Mouse (Mus musculus): ENCODE results near the gene Ick. TPM values are rescaled to one million over a fixed set of nuclear protein-coding genes. Genes with fewer than 3 reads are reported as not detected.

Ick gene
- polyA plus RNA-seq, 1 experiment, result 8.4 TPM

DNA sequence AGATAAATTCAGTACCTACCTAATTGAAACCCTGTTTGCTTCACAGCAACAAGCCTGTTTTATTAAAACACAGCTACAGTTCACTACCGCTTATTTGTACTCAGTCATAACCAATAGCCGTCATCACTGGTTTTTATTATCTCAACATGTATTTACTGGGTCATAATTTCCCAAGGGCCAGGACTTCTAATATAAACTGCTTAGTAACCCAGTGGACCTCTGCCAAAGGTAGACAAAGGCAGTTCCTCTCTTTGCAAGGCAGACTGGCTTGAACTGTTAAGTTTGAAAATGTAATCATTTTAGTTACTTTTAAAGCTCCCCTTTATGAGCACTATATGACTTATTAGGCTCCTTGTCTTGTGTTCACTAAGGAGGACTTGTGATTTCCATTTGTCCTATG lies 2.5 kb downstream of the Ick start:
- Histone ChIP-seq H3K36me3 (ENCODE audit: control insufficient read depth, insufficient read depth, low read length) (no peaks in the 10 kb centered on the region), H3K27ac (ENCODE audit: control insufficient read depth, insufficient read depth, low read depth, low read length) (no peak overlapping the region), H3K4me3 (ENCODE audit: control insufficient read depth, low read depth, low read length) (no peak overlapping the region), H3K4me1 (ENCODE audit: control insufficient read depth, insufficient read depth, low read length) (peaks cover 8% of the 10 kb centered on the region), H3K27me3 (ENCODE audit: control insufficient read depth, insufficient read depth, low read length) (no peaks in the 10 kb centered on the region)
- TF ChIP-seq POLR2A (IDR thresholded peaks at IDR 0.05; ENCODE audit: control insufficient read depth, low read depth, low read length) (no peak), CTCF (IDR thresholded peaks at IDR 0.05; ENCODE audit: control insufficient read depth, insufficient read depth, insufficient replicate concordance, low read depth, low read length) (no peak)

DNA sequence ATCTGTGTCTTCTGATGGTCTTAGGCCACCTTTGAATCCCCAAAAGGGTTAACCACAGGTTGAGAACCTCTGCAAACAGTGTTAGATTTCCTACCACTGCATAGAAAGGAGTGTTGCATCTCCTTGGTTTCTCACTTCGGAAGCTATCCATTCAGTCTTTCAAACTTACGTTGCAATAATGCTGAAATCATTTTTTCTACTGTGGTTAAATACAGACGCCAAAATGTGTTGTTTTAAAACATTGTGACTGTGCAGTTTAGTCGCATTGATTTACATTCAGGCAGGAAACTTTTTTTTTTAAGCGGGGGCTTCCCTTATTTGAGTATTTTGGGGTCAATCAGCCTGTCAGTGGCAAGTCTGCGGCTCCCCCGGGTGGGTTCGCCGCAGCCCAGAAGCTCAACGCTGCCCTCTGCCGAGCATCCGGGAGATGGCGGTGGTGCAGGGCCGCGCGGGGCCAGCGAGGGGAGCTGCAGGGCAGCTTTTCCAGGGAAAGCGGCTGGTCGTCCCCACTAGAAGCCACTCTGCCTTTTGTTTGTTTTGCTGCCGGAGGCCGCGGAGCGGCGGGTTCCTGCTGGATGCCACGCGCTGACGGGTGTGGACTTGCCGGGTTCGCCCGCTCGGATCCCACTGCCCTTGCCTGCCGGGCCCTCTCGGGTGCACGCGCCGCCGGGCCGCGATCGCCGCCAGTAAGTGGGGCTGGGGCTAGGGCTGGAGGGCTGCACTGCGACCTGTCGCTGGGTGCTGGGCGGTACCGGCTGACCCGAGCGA lies 4.0 kb downstream of the Ick start:
- Histone ChIP-seq H3K4me1 (ENCODE audit: control insufficient read depth, insufficient read depth, low read length) (peaks cover 2% of the 10 kb centered on the region), H3K27ac (ENCODE audit: control insufficient read depth, insufficient read depth, low read depth, low read length) (peak overlapping the region; percentile 64), H3K27me3 (ENCODE audit: control insufficient read depth, insufficient read depth, low read length) (no peaks in the 10 kb centered on the region), H3K4me3 (ENCODE audit: control insufficient read depth, low read depth, low read length) (peak overlapping the region; percentile 93), H3K36me3 (ENCODE audit: control insufficient read depth, insufficient read depth, low read length) (no peaks in the 10 kb centered on the region)
- no peak for TF ChIP-seq POLR2A (IDR thresholded peaks at IDR 0.05; ENCODE audit: control insufficient read depth, low read depth, low read length)
- peak; percentile 76 for TF ChIP-seq CTCF (IDR thresholded peaks at IDR 0.05; ENCODE audit: control insufficient read depth, insufficient read depth, insufficient replicate concordance, low read depth, low read length)

DNA sequence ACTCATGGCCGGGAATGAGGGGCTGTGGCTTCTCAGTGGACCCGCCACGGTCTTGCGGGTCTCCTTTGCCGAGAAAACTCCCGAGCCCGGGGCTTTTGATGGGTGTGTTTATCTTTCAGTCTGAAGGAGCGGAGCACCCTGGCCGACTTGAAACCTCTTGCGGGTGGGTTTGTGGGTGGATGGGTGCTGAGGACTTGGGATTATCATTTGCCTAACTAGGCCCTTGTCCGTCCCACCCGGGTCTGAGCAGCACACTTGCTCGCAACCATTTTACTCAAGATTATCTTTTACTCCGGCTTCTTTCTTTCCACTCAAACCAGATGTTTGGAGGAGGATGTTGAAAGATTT lies 4.5 kb downstream of the Ick start:
- no peaks in the 10 kb centered on the region for H3K36me3 ChIP-seq (ENCODE audit: control insufficient read depth, insufficient read depth, low read length)
- TF ChIP-seq POLR2A (IDR thresholded peaks at IDR 0.05; ENCODE audit: control insufficient read depth, low read depth, low read length) (no peak), CTCF (IDR thresholded peaks at IDR 0.05; ENCODE audit: control insufficient read depth, insufficient read depth, insufficient replicate concordance, low read depth, low read length) (no peak)
- peak overlapping the region; percentile 64 for H3K27ac ChIP-seq (ENCODE audit: control insufficient read depth, insufficient read depth, low read depth, low read length)

DNA sequence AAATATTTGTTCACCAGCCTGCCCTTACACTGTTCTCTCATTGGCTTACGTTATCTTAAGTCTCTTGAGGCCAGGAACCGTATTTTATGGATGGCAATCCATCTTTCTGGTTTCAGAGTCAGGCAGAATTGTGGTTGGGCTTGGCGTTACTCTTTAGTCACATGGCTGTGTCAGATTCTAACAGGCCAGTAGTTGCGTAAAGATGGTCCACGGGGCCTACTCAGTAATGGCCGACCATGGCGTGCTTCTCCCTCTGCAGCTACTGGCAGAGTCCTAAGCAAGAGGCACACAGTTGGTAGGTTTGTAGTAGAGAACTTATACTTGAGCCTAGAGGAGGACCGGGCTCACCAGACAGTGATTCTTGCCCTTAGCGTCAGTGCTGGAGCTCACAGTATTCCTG lies 6.8 kb downstream of the Ick start:
- no peak overlapping the region; the same call in none of the 2 replicates for H3K27ac ChIP-seq (ENCODE audit: control insufficient read depth, insufficient read depth, low read depth, low read length)
- H3K4me3 ChIP-seq (ENCODE audit: control insufficient read depth, low read depth, low read length), result no peak overlapping the region
- TF ChIP-seq CTCF (IDR thresholded peaks at IDR 0.05; ENCODE audit: control insufficient read depth, insufficient read depth, insufficient replicate concordance, low read depth, low read length), result no peak
- no peak for TF ChIP-seq POLR2A (IDR thresholded peaks at IDR 0.05; ENCODE audit: control insufficient read depth, low read depth, low read length)
- H3K4me1 ChIP-seq (ENCODE audit: control insufficient read depth, insufficient read depth, low read length), result peaks cover 2% of the 10 kb centered on the region
- no peaks in the 10 kb centered on the region for H3K36me3 ChIP-seq (ENCODE audit: control insufficient read depth, insufficient read depth, low read length)
- no peaks in the 10 kb centered on the region for H3K27me3 ChIP-seq (ENCODE audit: control insufficient read depth, insufficient read depth, low read length)

More for the DNA sequence above, 4.5 kb downstream of the Ick start:
- Histone ChIP-seq H3K4me3 (ENCODE audit: control insufficient read depth, low read depth, low read length) (peak overlapping the region; percentile 93), H3K4me1 (ENCODE audit: control insufficient read depth, insufficient read depth, low read length) (peaks cover 2% of the 10 kb centered on the region), H3K27me3 (ENCODE audit: control insufficient read depth, insufficient read depth, low read length) (no peaks in the 10 kb centered on the region)

DNA sequence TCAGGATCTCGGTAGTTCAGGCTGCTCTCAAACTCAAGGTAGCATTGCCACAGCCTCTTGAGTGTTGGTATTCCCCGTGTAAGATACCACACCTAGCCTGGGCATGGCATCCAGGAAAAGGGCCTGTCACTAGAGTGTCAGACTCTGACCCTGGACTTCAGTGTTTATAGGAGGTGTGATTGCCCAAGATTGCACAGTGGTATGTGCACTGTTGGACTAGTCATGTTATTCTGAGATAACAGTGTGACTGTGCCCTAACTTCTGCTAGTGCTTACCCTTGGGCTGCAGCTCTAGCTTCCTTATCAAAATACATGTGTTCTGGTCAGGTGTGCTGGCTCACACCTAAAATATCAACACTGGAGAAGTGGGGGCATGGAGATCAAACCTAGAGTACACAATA lies 8.7 kb downstream of the Ick start:
- Histone ChIP-seq H3K4me1 (ENCODE audit: control insufficient read depth, insufficient read depth, low read length) (peaks cover 2% of the 10 kb centered on the region), H3K4me3 (ENCODE audit: control insufficient read depth, low read depth, low read length) (no peak overlapping the region), H3K27me3 (ENCODE audit: control insufficient read depth, insufficient read depth, low read length) (no peaks in the 10 kb centered on the region), H3K27ac (ENCODE audit: control insufficient read depth, insufficient read depth, low read depth, low read length) (no peak overlapping the region), H3K36me3 (ENCODE audit: control insufficient read depth, insufficient read depth, low read length) (no peaks in the 10 kb centered on the region)
- TF ChIP-seq POLR2A (IDR thresholded peaks at IDR 0.05; ENCODE audit: control insufficient read depth, low read depth, low read length) (no peak), CTCF (IDR thresholded peaks at IDR 0.05; ENCODE audit: control insufficient read depth, insufficient read depth, insufficient replicate concordance, low read depth, low read length) (no peak)

DNA sequence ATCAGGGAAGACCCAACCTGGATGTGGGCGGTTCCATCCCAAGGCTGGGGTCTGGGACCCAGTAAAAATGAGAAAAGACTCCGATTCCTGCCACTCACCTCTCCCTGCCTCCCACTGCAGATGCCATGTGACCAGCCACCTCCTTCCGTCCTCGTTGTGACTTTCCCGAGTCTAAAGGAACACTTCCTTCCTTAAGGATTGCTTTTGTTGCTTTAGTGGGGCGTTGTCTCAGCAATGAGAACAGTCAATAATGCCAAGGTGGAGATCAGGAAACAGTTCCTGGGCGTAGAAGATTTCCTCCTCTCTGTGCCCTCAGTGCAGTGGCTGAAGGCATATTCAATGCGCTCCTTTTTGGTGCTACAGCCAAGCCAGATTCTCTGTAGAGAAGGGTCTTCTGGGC lies 12.4 kb downstream of the Ick start:
- Histone ChIP-seq H3K27ac (ENCODE audit: control insufficient read depth, insufficient read depth, low read depth, low read length) (0 out of 2 replicates have a peak overlapping the region, but pooled peaks have one; percentile 29), H3K4me1 (ENCODE audit: control insufficient read depth, insufficient read depth, low read length) (no peaks in the 10 kb centered on the region), H3K27me3 (ENCODE audit: control insufficient read depth, insufficient read depth, low read length) (no peaks in the 10 kb centered on the region), H3K36me3 (ENCODE audit: control insufficient read depth, insufficient read depth, low read length) (no peaks in the 10 kb centered on the region), H3K4me3 (ENCODE audit: control insufficient read depth, low read depth, low read length) (no peak overlapping the region)
- TF ChIP-seq CTCF (IDR thresholded peaks at IDR 0.05; ENCODE audit: control insufficient read depth, insufficient read depth, insufficient replicate concordance, low read depth, low read length) (no peak), POLR2A (IDR thresholded peaks at IDR 0.05; ENCODE audit: control insufficient read depth, low read depth, low read length) (no peak)

DNA sequence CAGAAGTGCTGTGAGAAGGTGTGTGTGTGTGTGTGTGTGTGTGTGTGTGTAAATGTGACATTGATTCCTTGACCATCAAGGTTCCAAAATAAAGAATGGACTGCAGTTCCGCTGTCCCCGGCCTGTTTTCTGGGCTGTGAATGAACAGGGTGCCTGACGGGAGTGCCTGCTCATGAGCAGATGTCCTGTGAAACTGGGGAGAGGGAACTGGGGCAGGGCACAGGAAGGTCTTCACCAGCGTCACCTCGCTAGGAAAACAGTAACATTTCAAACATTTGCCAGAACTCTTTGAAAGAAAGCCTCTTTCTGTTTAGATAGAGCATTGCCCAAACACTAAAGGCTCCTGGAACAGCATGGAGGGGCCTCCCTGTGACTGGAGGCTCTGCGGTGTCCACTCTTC lies 13.0 kb downstream of the Ick start:
- Histone ChIP-seq H3K36me3 (ENCODE audit: control insufficient read depth, insufficient read depth, low read length) (no peaks in the 10 kb centered on the region), H3K27me3 (ENCODE audit: control insufficient read depth, insufficient read depth, low read length) (no peaks in the 10 kb centered on the region), H3K27ac (ENCODE audit: control insufficient read depth, insufficient read depth, low read depth, low read length) (no peak overlapping the region; the same call in 1 of the 2 replicates), H3K4me3 (ENCODE audit: control insufficient read depth, low read depth, low read length) (no peak overlapping the region), H3K4me1 (ENCODE audit: control insufficient read depth, insufficient read depth, low read length) (no peaks in the 10 kb centered on the region)
- no peak for TF ChIP-seq POLR2A (IDR thresholded peaks at IDR 0.05; ENCODE audit: control insufficient read depth, low read depth, low read length)
- TF ChIP-seq CTCF (IDR thresholded peaks at IDR 0.05; ENCODE audit: control insufficient read depth, insufficient read depth, insufficient replicate concordance, low read depth, low read length), result no peak
